Mouse (Mus musculus) heart, postnatal 0 days (tissue): ENCODE results near the gene Swt1. TPM values are rescaled to one million over a fixed set of nuclear protein-coding genes. Genes with fewer than 3 reads are reported as not detected.
"Not testable (repeated sequence)": the region's sequence is repeated elsewhere in the genome, so short reads cannot be mapped to it uniquely, and the experiment has no call there.

Experiments
- ATAC-seq: fragments of 200-750 bp; cut with Nextera tagmentation; 2 replicates; pipeline ENCODE4 v1.8.0; 2017; ENCODE audit warnings: low read depth, moderate number of reproducible peaks, moderate library complexity; ENCODE audit not compliant: insufficient read depth
- DNase-seq: peaks from one replicate; pipeline ENCODE4 v3.0.0-alpha.2; 2016; ENCODE audit warnings: low spot score
- H3K27ac ChIP-seq: fragments of 300-500 bp; sonication (generic); 2 replicates; pipeline ENCODE4 v1.5.1; 2014; ENCODE audit warnings: low read depth, mild to moderate bottlenecking
- H3K27me3 ChIP-seq: fragments of 300-500 bp; sonication (generic); 2 replicates; pipeline ENCODE4 v1.6.1; 2014; ENCODE audit warnings: low read length, mixed read lengths; ENCODE audit not compliant: control insufficient read depth, insufficient read depth
- H3K36me3 ChIP-seq: fragments of 300-500 bp; sonication (generic); replicated peaks from 2 replicates; pipeline ENCODE4 v1.6.1; 2014; ENCODE audit warnings: low read length, mixed read lengths; ENCODE audit not compliant: control insufficient read depth, insufficient read depth
- H3K4me1 ChIP-seq: fragments of 300-500 bp; sonication (generic); 2 replicates; pipeline ENCODE4 v1.6.1; 2014; ENCODE audit warnings: antibody characterized with exemption; ENCODE audit not compliant: control insufficient read depth, insufficient read depth
- H3K4me2 ChIP-seq: fragments of 300-500 bp; sonication (generic); 2 replicates; pipeline ENCODE4 v1.6.1; 2014; ENCODE audit warnings: low read depth, mild to moderate bottlenecking, low read length, moderate library complexity
- H3K4me3 ChIP-seq: fragments of 300-500 bp; sonication (generic); 2 replicates; pipeline ENCODE4 v1.5.1; 2014; ENCODE audit warnings: low read depth, low read length
- H3K9ac ChIP-seq: fragments of 300-500 bp; sonication (generic); replicated peaks from 2 replicates; pipeline ENCODE4 v1.6.1; 2014; ENCODE audit warnings: low read depth, low read length, mixed read lengths
- H3K9me3 ChIP-seq: fragments of 300-500 bp; sonication (generic); replicated peaks from 2 replicates; pipeline ENCODE4 v1.6.1; 2016; ENCODE audit warnings: low read length; ENCODE audit not compliant: control insufficient read depth
- CTCF ChIP-seq: IDR thresholded peaks from 2 replicates; pipeline ENCODE4 v1.5.1; 2016; ENCODE audit warnings: antibody characterized with exemption, control low read depth, low read depth
- EP300 ChIP-seq: IDR thresholded peaks from 2 replicates; pipeline ENCODE4 v1.6.1; 2016; ENCODE audit warnings: antibody characterized with exemption, low read depth
- WGBS: fragments of 180-500 bp; shearing (Covaris S2); extraction: QIAGEN DNeasy Blood & Tissue Kit; methylation state at CpG from one replicate; pipeline ENCODE4 v1.1.7; 2014; 5-methylcytosine and 5-hydroxymethylcytosine counted together
- polyA plus RNA-seq: library from polyadenylated mRNA; unstranded; fragments of >200 nt; fragmentation: Nextera tagmentation; extraction: Ambion mirVana; gene quantifications from 2 replicates; pipeline ENCODE4 v1.2.1, GENCODE M21; 2015
- total RNA-seq: library from RNA; depleted of rRNA; stranded (reverse); fragments of >200 nt; gene quantifications from 2 replicates; pipeline ENCODE4 v1.2.3, GENCODE M21; 2014; ENCODE audit warnings: low replicate concordance

Swt1 gene
- total and polyA plus RNA-seq, 2 experiments from 2014 or later: 2.9 to 15.9 TPM

GRCm38 (mm10) chr1:151366944-151367605 lies 61.2 kb downstream of the Swt1 start:
- no peak for DNase-seq

GRCm38 (mm10) chr1:151359374-151359773 lies 68.9 kb downstream of the Swt1 start:
- Histone ChIP-seq H3K27me3 (no peaks in the 10 kb centered on the region), H3K36me3 (peaks cover 94% of the 10 kb centered on the region), H3K4me1 (no peaks in the 10 kb centered on the region), H3K27ac (no peak overlapping the region), H3K4me2 (no peak overlapping the region), H3K4me3 (no peak overlapping the region), H3K9me3 (no peaks in the 10 kb centered on the region), H3K9ac (no peak overlapping the region)
- TF ChIP-seq EP300: no peak
- TF ChIP-seq CTCF: no peak
- DNase-seq (no peak), ATAC-seq (no peak)
- WGBS: 83% methylated on average over 3 of the region's 3 CpGs

More at GRCm38 (mm10) chr1:151366944-151367605, 61.2 kb downstream of the Swt1 start:
- TF ChIP-seq CTCF: no peak
- no peak for TF ChIP-seq EP300
- H3K27me3 ChIP-seq: no peaks in the 10 kb centered on the region
- ATAC-seq: no peak
- H3K9ac ChIP-seq: no peak overlapping the region
- H3K27ac ChIP-seq: 0 out of 2 replicates have a peak overlapping the region, but pooled peaks have one; percentile 23
- 0 out of 2 replicates have a peak, but pooled peaks cover 3% of the 10 kb centered on the region for H3K4me1 ChIP-seq
- no peaks in the 10 kb centered on the region for H3K9me3 ChIP-seq
- peaks cover 66% of the 10 kb centered on the region for H3K36me3 ChIP-seq
- no peak overlapping the region for H3K4me2 ChIP-seq
- 81% methylated on average over 8 of the region's 8 CpGs for WGBS
- no peak overlapping the region for H3K4me3 ChIP-seq

- ATAC-seq (no peak), DNase-seq (no peak)
- 88% methylated on average over 5 of the region's 5 CpGs for WGBS
- H3K4me1 ChIP-seq: no peaks in the 10 kb centered on the region
- H3K4me2 ChIP-seq: no peak overlapping the region
- H3K9ac ChIP-seq: no peak overlapping the region
- H3K27me3 ChIP-seq: no peaks in the 10 kb centered on the region
- peaks cover 96% of the 10 kb centered on the region for H3K36me3 ChIP-seq
- TF ChIP-seq EP300 (no peak), CTCF (no peak)
- H3K9me3 ChIP-seq: no peaks in the 10 kb centered on the region
- H3K27ac ChIP-seq: no peak overlapping the region
- H3K4me3 ChIP-seq: no peak overlapping the region
These were observed 72.3 kb downstream of the Swt1 start for GRCm38 (mm10) chr1:151355994-151356393.

GRCm38 (mm10) chr1:151352911-151353310 lies 75.3 kb downstream of the Swt1 start:
- TF ChIP-seq EP300 (0 out of 2 replicates have a peak, but pooled peaks have one; percentile 7), CTCF (peak; percentile 60)
- H3K4me1 ChIP-seq: no peaks in the 10 kb centered on the region
- H3K27me3 ChIP-seq: no peaks in the 10 kb centered on the region
- H3K4me2 ChIP-seq: no peak overlapping the region
- ATAC-seq (0 out of 2 replicates have a peak, but pooled peaks have one; percentile 22), DNase-seq (no peak)
- 81% methylated on average over 2 of the region's 2 CpGs for WGBS
- peaks cover 81% of the 10 kb centered on the region for H3K36me3 ChIP-seq
- H3K9me3 ChIP-seq: no peaks in the 10 kb centered on the region
- no peak overlapping the region for H3K9ac ChIP-seq
- no peak overlapping the region for H3K4me3 ChIP-seq
- no peak overlapping the region for H3K27ac ChIP-seq

GRCm38 (mm10) chr1:151348293-151348692 lies 80.0 kb downstream of the Swt1 start:
- TF ChIP-seq CTCF: peak; percentile 41
- peak overlapping the region; percentile 4; the same call in 1 of the 2 replicates for H3K4me3 ChIP-seq
- H3K4me1 ChIP-seq, ATAC-seq, H3K27me3 ChIP-seq, H3K9me3 ChIP-seq, H3K27ac ChIP-seq, DNase-seq: not testable (repeated sequence)
- 0 out of 2 replicates have a peak overlapping the region, but pooled peaks have one; percentile 6 for H3K9ac ChIP-seq
- whole genome bisulfite sequencing: 46% methylated on average over 4 of the region's 4 CpGs
- H3K4me2 ChIP-seq: peak overlapping the region; percentile 48
- H3K36me3 ChIP-seq: peaks cover 38% of the 10 kb centered on the region
